Mouse (Mus musculus) left cerebral cortex, postnatal 36 days (tissue): ENCODE results near the gene Fgf10. TPM values are rescaled to one million over a fixed set of nuclear protein-coding genes. Genes with fewer than 3 reads are reported as not detected.

Experiments
- DNase-seq, 2 experiments: peaks; one replicate each; pipeline ENCODE4 v3.0.0; 2021 to 2022; ENCODE audit warnings: low spot score in 2 of 2, mixed read lengths in 1 of 2
- intact Hi-C: fragments of 180-260 bp; cut with DNase I; formaldehyde crosslinking; loops from one replicate; pipeline ENCODE4 v1.15.1; 2025
- total RNA-seq, 2 experiments: library from RNA; stranded (reverse); gene quantifications; 2 replicates each; pipeline ENCODE4 v1.2.3; 2021

The Fgf10 gene
- total RNA-seq, 2 experiments from 2014 or later = 4.0 to 4.1 TPM

DNA sequence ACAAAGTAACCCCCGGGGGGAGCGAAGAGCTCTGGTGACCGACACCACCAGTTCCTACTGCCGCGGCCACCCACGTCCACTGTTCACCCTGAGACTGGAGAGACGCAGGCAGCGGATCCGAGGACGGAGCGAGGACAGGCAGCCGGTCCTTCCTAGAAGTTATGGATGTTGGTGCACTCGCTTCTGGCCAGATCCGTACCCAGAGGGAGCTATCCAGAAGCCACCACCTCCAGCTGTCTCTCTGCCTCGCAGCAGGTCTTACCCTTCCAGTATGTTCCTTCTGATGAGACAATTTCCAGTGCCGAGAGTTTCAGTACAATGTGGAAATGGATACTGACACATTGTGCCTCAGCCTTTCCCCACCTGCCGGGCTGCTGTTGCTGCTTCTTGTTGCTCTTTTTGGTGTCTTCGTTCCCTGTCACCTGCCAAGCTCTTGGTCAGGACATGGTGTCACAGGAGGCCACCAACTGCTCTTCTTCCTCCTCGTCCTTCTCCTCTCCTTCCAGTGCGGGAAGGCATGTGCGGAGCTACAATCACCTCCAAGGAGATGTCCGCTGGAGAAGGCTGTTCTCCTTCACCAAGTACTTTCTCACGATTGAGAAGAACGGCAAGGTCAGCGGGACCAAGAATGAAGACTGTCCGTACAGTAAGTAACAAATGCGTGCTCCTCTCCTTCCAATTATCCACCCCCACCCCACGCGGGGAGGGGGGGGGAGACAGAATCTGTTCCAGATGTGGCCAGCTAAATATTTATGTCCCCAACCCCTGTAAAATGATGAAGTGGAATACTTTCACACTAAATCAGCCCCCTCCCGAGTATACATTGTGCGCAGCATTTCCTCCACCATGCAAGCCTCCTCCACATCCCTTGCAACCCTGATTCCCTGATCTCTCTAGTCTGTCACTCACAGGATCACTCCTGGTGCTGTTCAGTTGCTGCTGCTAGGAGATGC is 45.8 kb downstream of the Fgf10 start:
- DNase-seq = peak; percentile 24 to 32
- intact Hi-C loops = no loop called here

DNA sequence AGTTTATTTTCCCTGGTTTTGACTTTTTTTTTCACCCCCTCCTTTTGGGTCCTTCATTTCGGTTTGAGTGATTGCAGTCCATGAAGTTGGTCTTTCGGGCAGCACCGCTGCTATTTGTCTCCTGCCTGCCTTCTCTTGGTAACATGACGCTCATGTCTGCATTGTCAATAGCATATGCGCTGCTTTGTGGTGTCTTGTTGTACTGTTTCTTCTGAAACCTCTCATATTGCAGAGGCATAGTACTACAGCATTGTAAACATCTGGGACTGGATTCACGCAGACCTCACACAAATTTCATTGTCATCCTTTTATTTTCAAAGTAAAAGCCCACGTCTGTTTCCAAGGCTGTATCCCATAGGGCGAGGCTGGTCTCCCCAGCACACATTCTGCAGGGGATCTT is 46.7 kb downstream of the Fgf10 start:
- intact Hi-C loops = no loop called here
- DNase-seq = no peak

DNA sequence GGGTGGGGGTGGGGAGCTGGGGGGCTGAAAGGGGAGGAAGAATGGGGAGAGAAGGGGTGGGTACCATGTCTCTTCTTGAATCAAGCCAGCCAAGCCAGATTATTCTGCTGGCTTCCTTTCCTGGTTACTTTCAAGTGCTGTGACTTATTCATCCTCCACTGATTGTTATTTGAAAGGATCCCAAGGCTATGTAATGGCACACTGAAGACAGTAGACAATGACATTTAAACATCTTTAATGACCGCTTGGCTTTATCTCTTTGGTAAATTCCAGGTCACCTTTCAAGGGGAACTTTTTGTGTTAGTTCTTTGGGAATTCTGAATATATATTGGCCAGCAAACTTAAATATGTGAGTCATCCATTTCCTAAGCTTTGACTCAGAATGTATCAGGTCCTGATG is 47.1 kb downstream of the Fgf10 start:
- intact Hi-C loops = no loop called here
- DNase-seq = no peak

DNA sequence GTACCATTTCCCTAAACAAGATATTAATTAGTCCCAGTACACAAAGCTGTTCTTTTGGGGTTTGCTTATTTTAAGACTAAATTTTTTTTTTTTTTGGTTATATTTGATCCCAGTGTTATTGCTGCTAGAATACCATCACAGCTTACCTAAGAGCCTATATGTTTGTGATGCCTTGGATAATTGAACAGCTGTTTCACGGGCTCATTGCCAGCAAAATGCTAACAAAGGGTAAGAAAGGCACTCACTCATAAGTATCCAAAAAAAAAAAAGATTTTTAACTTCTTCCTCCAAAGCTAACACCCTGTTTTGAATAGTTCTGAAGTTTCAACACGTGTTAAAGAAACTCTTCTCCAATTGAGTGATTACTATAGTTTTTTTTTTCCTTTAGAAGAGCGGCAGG is 48.8 kb downstream of the Fgf10 start:
- DNase-seq = no peak
- intact Hi-C loops = no loop called here

DNA sequence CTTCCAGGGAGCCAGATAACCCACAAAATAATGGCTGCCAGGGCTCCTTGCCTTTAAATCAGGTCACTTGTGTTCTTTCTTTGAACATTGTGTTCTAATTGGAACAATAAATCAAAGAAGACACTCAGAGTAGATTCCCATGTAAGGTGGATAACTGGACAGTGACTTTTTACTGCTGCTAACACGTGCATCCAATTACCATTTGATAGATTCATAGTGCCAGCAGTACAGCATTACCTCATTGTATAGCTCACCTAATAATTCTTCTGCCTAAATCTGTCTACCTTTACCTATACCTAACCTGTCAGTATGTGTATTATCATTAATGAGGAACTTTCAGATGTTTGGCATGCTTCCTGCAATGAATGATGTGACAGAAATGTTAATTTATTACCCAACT is 52.1 kb downstream of the Fgf10 start:
- intact Hi-C loops = no loop called here
- no peak for DNase-seq

DNA sequence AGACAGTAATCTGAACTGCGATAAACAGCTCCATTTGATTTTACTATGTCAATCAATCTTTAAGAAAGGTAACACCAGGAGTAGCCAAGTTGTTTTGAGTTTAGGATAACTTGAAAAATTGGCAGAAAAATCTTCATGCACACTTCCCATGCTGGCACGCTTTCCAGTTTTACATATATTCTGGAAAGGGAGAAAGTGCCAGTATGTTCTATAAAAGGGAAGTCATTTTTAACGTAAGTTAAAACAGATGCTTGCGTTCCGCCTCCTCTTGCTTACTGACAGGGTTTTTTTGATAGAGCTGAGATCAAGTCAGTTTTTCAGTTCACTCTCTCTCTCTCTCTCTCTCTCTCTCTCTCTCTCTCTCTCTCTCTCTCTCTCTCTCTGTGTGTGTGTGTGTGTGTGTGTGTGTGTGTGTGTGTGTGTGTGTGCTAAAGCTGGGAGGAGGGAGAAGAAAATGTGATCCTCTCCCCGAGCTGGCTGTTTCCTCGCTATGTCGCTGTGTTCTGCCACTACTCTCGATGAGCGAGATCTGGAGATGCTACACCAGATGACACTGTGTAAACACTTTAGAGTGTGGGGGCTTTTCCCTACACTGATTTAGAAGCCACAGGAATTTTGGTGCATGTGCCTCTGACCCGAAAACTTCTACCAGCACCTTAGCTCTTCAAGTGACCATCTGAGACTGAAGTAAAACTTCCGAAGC is 62.4 kb downstream of the Fgf10 start:
- peak; percentile 22 to 25 for DNase-seq
- intact Hi-C loops = no loop called here

DNA sequence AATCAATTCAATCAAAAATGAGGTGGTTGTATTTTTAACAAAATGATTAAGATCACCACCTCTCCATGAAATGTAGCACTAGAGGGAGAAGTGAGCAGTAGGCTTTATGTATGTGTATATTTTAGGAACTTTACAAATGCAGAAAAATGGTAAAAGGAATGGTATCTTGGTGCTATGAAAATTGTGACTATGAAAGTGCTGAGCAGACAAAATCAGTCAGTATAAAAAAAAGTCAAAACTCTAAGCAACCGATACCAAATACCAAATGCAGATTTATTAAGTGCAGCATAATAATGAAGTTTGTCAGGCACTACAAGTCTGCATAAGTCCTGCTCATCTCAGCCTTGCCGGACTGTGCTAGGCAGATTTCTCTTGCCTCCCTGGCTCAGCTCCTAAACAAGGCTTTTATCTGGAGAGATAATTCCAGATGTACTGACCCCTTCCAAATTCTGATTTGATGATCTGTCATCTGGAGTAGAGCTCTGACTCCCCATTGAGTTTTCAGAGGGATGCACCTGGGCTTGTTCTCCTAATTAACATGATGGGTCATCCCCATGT is 70.3 kb downstream of the Fgf10 start:
- DNase-seq = no peak
- intact Hi-C loops = no loop called here

DNA sequence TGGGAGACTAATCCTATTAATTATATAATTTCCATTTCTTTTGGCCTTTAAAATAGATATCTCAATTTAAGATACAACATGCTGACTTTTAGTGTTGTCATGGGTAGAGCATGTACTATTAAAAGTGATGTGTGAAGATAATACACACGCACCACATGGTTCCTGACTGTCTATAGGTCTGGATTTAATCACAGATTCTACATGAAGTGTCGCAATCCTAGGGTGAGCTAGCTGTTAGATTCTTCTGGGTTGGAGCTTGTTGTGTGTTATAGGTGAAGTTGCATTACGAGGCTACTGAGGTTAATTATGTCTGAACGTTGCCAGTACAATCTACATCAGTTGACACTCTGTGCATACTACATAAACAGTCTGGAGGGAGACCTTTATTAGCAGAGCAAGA is 73.2 kb downstream of the Fgf10 start:
- intact Hi-C loops = no loop called here
- no peak for DNase-seq

DNA sequence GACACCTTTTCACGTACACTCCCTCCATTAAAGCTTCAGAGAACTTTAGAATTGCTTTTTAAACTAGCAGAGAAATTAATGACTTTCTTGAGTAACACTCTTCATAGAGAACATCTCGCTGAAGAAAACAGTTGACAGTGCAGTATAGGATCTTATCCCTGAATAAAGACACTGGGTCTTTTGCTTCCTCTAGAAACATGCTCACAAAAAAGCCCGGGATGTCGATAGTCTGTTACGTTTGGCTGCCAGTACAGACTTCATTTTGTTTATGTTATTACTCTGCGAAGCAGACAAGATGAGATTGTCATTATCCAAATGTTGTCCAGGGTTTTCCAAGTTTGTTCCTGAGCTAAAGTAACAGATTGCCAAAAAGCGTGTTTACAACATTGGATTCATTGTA is 75.2 kb downstream of the Fgf10 start:
- DNase-seq = no peak
- intact Hi-C loops = no loop called here

DNA sequence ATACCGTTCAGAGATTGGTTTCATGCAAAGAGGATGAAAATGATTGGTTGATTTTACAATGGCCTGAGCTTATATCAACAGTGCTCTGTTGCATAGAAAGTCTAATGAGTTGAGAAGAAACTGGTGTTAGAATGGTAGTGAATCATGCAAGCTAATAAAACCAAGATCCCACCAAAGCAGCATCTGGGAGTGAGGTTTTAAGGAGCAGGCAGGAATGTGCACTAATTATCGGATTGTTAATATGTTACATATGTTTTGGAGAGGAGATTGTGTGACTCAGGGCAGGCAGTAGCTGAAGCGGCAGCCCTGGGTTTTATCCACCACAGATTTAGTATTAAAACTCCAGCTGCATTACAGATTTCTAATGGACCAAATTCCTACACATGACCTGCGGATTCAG is 76.8 kb downstream of the Fgf10 start:
- DNase-seq = no peak
- intact Hi-C loops = no loop called here

DNA sequence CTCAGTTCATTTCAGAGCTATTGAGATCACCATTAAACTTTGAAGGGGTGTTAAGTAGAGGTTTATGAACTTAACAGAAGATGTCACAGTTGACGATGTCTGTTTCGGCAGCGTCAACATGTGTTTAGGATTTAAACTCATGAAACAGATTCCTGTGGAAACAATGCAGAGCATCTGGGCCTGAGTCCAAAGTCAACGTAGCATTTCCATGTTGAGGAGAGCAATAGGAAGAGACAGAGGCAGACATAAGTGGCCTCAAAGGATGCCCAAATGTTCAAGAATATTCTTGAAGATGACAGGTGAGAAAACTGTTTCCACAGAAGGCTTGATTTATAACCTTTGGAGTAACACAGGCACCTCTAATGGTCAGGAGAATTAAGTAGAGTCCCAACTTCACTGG is 84.4 kb downstream of the Fgf10 start:
- no peak for DNase-seq
- intact Hi-C loops = no loop called here

DNA sequence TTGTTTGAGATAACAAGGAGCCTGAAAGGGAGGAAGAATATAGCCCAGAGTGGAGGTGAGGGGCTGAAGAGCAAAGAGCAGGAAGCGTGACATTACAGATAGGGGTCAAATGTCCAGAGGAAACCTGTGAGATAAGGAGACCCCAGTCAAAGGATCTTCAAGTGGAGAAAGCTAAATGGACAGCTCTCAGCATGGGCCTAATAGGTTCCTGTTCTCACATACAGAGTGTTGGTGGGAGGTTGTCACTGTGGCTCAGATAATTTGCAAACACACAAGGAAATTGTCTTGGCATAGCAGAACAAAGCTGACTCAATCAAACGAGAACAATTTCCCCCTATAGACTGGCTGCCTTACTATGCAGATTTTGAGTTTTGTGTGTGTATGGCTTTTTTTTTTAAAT is 89.4 kb downstream of the Fgf10 start:
- DNase-seq = no peak
- intact Hi-C loops = no loop called here

DNA sequence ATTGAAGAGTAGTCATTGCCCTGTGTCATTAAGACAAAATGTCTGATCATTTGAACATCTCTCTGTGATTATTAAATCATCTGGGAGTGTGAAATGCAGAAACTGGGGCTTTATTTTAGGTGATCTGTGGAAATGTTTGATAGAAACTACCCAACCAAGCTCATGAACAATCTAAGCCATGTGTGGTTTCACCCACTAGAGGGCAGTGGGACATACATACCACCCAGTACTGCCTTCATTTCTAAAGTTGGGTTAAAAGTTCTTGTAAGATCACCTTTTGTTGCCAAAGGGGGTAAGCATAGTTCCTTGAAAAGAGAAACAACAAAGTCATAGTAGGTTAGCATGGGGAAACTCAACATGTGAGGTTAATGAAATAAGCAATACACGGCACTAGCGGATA is 93.4 kb downstream of the Fgf10 start:
- no peak for DNase-seq
- intact Hi-C loops = no loop called here

DNA sequence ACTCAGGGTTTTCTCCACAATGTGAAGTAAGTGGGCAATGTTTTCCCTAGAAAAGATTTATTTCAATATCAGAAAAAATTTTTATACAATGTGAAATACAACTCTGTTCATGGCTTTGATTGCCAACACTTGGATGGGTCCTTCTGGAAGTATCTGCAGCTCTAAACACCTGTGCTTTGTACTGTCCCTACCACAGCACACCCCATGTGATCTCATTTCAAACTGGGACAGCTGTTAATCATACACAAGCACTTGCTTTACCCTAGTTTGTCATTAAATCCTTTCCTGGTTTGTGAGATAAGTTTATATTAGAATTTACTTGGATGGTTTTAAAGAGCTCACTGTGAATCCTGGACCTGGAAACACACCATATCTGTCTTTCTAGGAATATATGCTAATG is 102.6 kb downstream of the Fgf10 start:
- intact Hi-C loops = no loop called here
- no peak for DNase-seq

DNA sequence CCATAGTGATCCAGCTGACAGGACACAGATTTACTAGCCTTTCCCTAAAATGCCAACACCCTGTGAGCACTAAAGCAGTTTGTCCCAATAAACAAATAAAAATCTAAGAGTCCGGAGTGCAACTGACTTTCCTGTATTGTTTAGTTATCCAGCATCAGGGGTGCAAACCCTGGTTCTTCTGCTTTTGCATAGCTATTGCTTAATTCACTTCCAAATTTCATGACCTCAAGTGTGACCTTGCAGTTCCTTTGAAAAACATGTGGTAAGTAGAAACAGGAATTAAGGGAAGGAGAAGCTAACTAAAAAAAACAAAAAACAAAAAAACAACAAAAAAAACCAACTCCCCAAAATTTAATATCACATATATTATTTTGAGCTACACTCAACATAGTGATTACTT is 105.6 kb downstream of the Fgf10 start:
- intact Hi-C loops = no loop called here
- DNase-seq = no peak

DNA sequence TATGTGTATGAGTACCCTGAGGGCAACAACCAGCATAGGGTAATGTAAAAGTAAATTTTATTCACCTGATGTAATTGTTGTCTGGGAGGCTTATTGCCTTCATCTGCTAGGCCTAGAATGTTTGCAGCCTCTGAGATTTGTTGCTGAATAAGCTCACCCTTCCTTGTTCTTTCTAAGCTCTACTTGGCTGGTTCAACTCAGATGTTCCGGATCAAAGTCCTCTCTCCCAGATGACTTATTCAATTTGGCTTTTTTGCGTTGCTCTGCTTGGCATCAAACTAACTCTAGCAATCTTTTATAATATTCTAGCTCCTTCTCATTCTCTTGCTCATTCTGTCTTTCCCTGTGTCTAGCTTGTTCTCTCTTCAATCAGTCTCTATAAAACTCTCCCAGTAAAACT is 109.6 kb downstream of the Fgf10 start:
- intact Hi-C loops = no loop called here
- no peak for DNase-seq

DNA sequence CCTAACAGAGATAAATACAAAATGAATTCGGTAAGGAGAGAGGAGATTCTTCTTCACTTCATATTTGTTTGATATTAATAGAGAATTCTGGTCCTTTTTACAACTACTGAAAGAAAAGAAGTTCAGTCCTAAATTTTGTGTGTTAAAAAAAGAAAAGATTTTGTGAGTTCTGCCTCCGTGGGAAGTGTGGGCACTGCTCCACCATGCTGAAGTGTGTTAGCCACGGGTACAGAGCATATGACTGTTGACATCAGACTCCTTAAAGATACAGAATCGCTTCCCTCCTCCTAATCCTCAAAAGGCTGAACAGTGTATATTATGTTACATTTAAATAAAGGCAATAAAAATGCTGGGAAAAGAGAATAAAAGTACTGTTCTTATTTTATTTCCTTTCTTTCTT is 122.2 kb downstream of the Fgf10 start:
- intact Hi-C loops = no loop called here
- DNase-seq = peak; percentile 30 to 48

DNA sequence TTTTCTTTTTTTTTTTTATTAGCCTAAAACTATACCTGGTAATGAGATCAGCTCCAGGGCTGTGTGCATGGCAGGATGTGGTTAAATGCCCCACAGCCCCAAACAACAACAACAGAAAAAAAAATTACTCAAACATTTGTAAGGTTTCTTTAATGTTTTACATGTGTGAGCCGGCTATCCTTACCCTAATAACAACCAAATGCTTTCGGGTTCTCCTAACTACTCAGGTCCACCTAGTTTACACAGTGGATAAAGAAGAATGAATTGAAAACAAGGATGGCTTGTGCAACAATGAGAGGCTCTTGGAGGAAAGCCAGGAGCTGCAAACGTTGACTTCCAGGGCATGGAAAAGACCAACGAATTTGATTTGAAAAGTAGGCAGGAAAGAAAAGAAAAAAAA is 122.6 kb downstream of the Fgf10 start:
- intact Hi-C loops = no loop called here
- DNase-seq = no peak

DNA sequence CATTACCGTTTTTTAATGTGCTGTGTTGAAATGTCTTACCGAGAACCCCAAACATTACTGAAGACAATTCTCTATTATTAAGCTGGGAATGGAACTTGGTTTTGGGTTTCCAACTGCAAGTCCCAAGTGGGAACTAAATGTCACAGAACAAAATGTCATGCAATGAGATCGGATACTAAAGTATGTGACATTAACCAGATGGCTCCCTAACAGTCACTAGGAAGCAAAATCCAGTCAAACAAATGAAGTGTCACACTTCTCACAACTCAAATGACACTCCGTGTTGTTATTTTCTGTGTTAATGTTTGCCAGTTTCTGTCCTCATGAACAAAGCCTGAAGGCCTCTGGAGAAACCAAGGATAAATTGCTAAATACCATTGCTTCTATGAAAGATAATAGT is 130.6 kb downstream of the Fgf10 start:
- no peak for DNase-seq
- intact Hi-C loops = no loop called here

DNA sequence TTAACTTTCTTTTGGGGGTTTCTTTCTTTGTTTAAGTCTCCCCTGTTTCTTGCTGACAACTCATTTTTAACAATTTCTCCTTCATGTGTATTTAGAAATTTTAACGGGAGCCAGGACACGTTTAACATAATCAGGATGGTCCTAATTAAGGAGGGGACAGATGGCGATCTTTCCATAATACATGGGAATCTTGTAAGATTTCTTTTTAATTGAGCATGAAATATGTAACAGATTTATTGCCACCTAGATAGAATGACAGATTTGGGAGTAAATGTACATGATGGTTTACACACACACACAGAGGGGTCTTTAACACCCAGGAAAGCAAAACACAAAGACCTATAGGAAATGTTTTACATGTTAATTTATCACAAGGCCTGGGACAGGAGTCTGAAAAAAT is 137.1 kb downstream of the Fgf10 start:
- DNase-seq = no peak
- intact Hi-C loops = no loop called here

DNA sequence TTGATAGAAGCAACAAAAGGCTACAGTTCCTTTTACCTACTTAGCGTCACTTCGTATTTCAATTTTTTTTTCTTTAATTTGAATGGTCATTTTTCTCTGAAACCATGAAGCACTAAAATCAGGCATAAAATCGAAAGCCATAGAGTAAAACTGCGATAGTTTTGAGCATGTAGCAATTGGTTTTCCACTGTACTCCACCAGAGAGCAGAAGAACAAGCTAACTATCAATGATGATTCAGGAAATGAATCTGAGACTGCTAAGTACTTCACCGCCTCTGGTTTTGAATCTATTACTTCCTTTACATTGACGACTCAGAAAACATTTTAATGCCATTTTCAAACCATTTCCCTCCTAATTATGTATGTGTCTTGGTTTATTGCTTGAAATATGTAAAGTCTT is 150.2 kb downstream of the Fgf10 start:
- DNase-seq = no peak
- intact Hi-C loops = no loop called here
